Mouse (Mus musculus) small intestine, adult 2 months (tissue): ENCODE results near the gene Atp8b4. TPM values are rescaled to one million over a fixed set of nuclear protein-coding genes. Genes with fewer than 3 reads are reported as not detected.

Experiments
- H3K27ac ChIP-seq: fragments of 200-500 bp; 2 replicates; pipeline ENCODE4 v1.5.1; 2012; ENCODE audit warnings: low read depth, low read length, control low read depth, inconsistent platforms; ENCODE audit not compliant: insufficient read depth
- H3K27me3 ChIP-seq: fragments of 200-500 bp; 2 replicates; pipeline ENCODE4 v1.6.1; 2012; ENCODE audit warnings: mild to moderate bottlenecking, moderate library complexity, low read length, inconsistent platforms; ENCODE audit not compliant: control insufficient read depth, insufficient read depth
- H3K36me3 ChIP-seq: fragments of 200-500 bp; 2 replicates; pipeline ENCODE4 v1.6.1; 2012; ENCODE audit warnings: mild to moderate bottlenecking, low read length, control low read depth, inconsistent platforms; ENCODE audit not compliant: control insufficient read depth, insufficient read depth
- H3K4me1 ChIP-seq: fragments of 200-500 bp; 2 replicates; pipeline ENCODE4 v1.6.1; 2012; ENCODE audit warnings: low read length, inconsistent platforms, mixed read lengths; ENCODE audit not compliant: control insufficient read depth, insufficient read depth, insufficient read length
- H3K4me3 ChIP-seq: fragments of 200-500 bp; 2 replicates; pipeline ENCODE4 v1.5.1; 2012; ENCODE audit warnings: low read depth, mild to moderate bottlenecking, control low read depth, inconsistent platforms, low read length, moderate library complexity
- CTCF ChIP-seq: fragments of 200-500 bp; IDR thresholded peaks from 2 replicates; pipeline ENCODE4 v1.5.1; 2012; ENCODE audit warnings: low read depth, mild to moderate bottlenecking, control low read depth, inconsistent platforms, low read length, moderate library complexity, mixed read lengths; ENCODE audit not compliant: insufficient replicate concordance, insufficient read length; ENCODE audit errors: extremely low read depth
- POLR2A ChIP-seq: fragments of 200-500 bp; IDR thresholded peaks from 2 replicates; pipeline ENCODE4 v1.6.1; 2012; ENCODE audit warnings: low read depth, mild to moderate bottlenecking, control low read depth, inconsistent platforms, low read length, moderate library complexity
- WGBS: fragments of 180-500 bp; shearing (Covaris S2); methylation state at CpG from one replicate; pipeline ENCODE4 v1.1.7; 2018; 5-methylcytosine and 5-hydroxymethylcytosine counted together
- polyA plus RNA-seq: library from polyadenylated mRNA; depleted of rRNA; stranded (reverse); fragments of >200 nt; gene quantifications from 2 replicates; pipeline ENCODE4 v1.2.3, GENCODE M21; 2012

Gene Atp8b4
- polyA plus RNA-seq, 1 experiment, result 0.09 TPM

DNA sequence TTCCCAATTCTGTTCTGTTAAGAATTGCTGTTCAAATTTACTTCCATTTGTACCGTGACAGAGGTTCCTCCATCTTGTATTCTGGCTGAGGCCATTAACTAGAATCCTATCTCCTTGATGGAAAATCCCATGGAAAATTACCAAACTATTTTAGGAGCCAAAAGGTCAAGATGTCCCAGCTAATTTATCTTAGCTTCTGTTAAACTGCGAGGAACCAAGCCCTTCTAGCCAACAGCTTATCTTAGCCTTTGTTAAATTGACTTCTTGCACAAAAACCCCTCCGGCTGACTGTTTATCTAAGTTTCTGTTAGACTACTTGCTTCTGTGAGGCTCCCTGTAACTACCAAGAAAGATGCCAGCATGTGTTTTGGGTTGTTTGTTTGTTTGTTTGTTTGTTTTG is 183.5 kb downstream of the Atp8b4 start:
- Histone ChIP-seq H3K36me3 (no peaks in the 10 kb centered on the region), H3K4me1 (no peaks in the 10 kb centered on the region), H3K27me3 (no peaks in the 10 kb centered on the region), H3K4me3 (no peak overlapping the region), H3K27ac (no peak overlapping the region)
- WGBS, result 48% methylated on average over 3 of the region's 3 CpGs
- no peak for TF ChIP-seq CTCF
- TF ChIP-seq POLR2A, result no peak

DNA sequence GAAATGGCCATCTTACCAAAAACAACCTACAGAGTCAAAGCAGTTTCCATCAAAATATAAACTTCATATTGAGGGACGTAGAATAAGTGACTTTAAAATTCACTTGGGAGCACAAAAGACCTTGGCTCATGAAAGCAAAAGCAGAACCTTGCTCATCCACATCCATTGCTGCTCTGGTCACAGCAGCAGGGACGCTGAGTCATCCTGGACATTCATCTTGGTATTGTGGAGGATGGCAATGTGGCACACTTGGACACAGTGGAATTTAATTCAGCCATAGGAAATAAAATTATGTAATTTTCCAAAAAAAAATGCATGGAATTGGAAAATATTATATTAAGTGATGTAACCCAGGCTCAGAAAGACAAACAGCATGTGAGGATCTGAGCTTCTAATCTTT is 184.1 kb downstream of the Atp8b4 start:
- H3K4me1 ChIP-seq, result no peaks in the 10 kb centered on the region
- no peak overlapping the region for H3K4me3 ChIP-seq
- H3K36me3 ChIP-seq, result no peaks in the 10 kb centered on the region
- H3K27ac ChIP-seq, result no peak overlapping the region
- TF ChIP-seq CTCF (no peak), POLR2A (no peak)
- 85% methylated on average over 2 of the region's 2 CpGs for WGBS
- no peaks in the 10 kb centered on the region for H3K27me3 ChIP-seq

DNA sequence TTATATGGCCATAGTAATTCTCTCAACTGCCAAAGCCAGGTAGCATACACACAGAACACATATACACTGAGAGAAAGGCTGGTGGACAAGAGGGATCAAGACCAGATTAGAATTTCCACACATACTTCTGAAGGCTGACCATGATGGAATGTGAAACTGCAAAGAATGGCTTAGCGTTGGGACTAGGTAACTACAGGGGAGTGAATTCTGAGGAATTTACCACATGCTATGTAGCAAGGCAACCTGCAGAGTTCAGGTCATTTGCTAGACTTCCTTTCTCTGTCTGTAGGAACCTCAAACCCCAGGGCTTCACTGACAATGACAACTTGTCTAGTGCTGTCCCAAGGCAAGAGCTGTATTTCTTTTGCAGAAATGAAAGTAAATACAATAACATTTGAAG is 189.4 kb downstream of the Atp8b4 start:
- Histone ChIP-seq H3K27ac (no peak overlapping the region), H3K36me3 (no peaks in the 10 kb centered on the region), H3K27me3 (no peaks in the 10 kb centered on the region), H3K4me3 (no peak overlapping the region), H3K4me1 (no peaks in the 10 kb centered on the region)
- 50% methylated on average over 1 of the region's 1 CpGs for WGBS
- no peak for TF ChIP-seq POLR2A
- no peak for TF ChIP-seq CTCF

DNA sequence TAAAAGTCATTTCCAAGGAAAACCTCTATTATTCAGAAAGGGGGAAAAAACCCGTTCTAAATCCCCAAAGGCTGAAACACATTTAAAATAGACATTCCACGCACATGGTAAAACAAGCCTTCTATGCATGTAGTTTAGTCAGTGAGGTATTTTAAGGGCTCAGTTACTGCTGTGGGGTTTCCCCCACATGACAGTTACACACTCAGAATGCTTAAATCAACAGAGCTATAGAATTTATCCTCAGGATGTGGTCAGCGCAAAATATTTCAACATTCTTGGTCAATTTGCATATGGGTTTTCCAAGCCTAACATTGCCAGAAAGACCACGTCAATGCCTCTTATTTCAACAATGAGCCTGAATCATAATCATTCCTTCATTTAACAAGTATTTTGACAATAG is 190.5 kb downstream of the Atp8b4 start:
- no peak overlapping the region for H3K4me3 ChIP-seq
- TF ChIP-seq CTCF (no peak), POLR2A (no peak)
- no peak overlapping the region for H3K27ac ChIP-seq
- no peaks in the 10 kb centered on the region for H3K36me3 ChIP-seq
- H3K4me1 ChIP-seq, result no peaks in the 10 kb centered on the region
- no peaks in the 10 kb centered on the region for H3K27me3 ChIP-seq
- 69% methylated on average over 4 of the region's 4 CpGs for WGBS

DNA sequence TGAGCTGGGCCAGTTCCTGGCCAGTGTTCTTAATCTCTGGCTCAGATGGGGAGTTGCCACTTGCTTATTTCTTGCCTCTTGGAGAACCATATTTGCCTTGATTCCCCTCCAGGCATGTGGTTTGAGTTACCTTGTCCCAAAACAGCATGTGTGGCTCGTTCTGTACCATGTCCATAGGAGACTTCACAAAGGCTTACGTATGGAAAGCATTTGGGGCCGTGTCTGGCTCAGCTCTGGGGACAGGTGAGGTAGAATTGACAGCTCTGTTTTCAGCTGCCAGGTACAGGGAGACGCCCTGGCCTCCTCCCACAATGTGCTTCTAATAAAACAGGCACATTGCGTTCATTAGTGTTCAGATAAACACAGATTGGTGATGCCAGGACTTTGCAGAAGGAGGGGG is 195.9 kb downstream of the Atp8b4 start:
- Histone ChIP-seq H3K4me1 (no peaks in the 10 kb centered on the region), H3K27ac (no peak overlapping the region), H3K4me3 (no peak overlapping the region), H3K27me3 (no peaks in the 10 kb centered on the region), H3K36me3 (no peaks in the 10 kb centered on the region)
- 76% methylated on average over 5 of the region's 5 CpGs for WGBS
- TF ChIP-seq POLR2A (no peak), CTCF (no peak)

DNA sequence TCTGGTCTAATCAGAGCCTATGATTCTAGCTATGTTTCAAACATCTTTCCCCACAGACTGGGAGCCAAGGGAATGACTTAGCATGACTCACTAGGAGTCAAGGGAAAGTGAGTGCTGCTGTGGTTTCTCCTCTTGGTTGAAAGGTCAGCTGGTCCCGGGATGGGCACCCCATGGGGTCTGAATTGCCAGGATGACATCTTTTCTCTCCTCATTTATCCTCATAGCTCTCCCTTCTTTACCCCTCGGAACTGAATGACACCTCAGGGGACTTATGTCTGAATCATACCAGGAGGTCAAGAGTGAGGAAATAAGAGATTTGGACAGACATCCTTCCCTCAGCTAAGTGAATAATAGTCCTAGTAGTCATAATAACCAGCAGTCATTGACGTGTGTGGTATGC is 197.2 kb downstream of the Atp8b4 start:
- Histone ChIP-seq H3K4me3 (no peak overlapping the region), H3K36me3 (no peaks in the 10 kb centered on the region), H3K27ac (no peak overlapping the region), H3K4me1 (no peaks in the 10 kb centered on the region), H3K27me3 (no peaks in the 10 kb centered on the region)
- 46% methylated on average over 3 of the region's 3 CpGs for WGBS
- TF ChIP-seq POLR2A (no peak), CTCF (no peak)

DNA sequence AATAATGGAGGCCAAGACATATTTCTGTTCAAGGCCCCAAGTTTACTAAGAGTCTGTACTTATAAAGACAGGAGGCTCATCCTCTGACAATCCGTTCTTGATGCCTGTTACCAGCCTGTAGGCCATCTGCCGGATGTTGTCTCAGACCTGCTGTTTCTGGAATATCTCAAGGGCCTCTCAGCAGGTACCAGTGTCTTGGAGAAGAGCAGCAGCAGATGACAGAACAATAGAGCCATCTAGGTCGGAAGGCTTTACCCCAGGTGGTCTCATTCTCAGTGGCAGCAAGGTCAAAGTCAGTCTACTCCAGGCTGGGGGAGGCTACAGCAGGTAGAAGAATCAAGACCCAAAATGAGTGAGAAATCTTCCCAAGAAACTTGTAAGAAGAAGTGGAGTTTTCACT is 198.1 kb downstream of the Atp8b4 start:
- H3K4me3 ChIP-seq, result no peak overlapping the region
- TF ChIP-seq CTCF (no peak), POLR2A (no peak)
- no peaks in the 10 kb centered on the region for H3K27me3 ChIP-seq
- no peak overlapping the region for H3K27ac ChIP-seq
- no peaks in the 10 kb centered on the region for H3K36me3 ChIP-seq
- H3K4me1 ChIP-seq, result no peaks in the 10 kb centered on the region
- 58% methylated on average over 3 of the region's 3 CpGs for WGBS

DNA sequence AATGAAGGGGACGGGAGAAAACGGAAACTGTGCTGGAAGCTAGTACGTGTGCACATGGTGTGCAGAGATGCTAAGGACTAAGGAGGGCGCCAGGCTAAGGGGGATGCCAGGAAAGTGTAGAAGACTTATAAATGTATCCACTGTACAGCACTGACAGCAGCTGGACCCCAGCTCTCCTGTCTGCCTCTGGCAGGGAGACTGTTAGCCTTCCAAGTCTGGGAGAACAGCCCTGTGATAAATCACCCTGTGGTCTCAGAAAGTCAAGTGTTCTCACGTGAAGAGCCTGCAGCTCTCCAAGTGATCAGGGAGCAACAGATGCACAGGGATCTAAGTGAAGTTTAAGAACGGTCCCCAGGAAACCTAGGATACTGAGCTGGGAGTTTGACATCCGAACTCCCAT is 209.8 kb downstream of the Atp8b4 start:
- 72% methylated on average over 7 of the region's 7 CpGs for WGBS
- Histone ChIP-seq H3K27ac (no peak overlapping the region), H3K27me3 (no peaks in the 10 kb centered on the region), H3K36me3 (no peaks in the 10 kb centered on the region), H3K4me1 (no peaks in the 10 kb centered on the region), H3K4me3 (no peak overlapping the region)
- TF ChIP-seq POLR2A (no peak), CTCF (no peak)
